Mouse (Mus musculus) layer of hippocampus, adult 11-12 months (tissue): ENCODE results near the gene Lzts3.
"Not testable (repeated sequence)": the region's sequence is repeated elsewhere in the genome, so short reads cannot be mapped to it uniquely, and the experiment has no call there.

Source experiments
- DNase-seq: peaks from one replicate; pipeline ENCODE4 v3.0.0; 2022; ENCODE audit warnings: low spot score

Lzts3 gene

GRCm38 (mm10) chr2:130642684-130643369, at the start of gene Lzts3:
Gene Lzts3, minus strand, starts transcription at chr2:130642803.
- DNase-seq = peak; percentile 91

- no peak for DNase-seq
These were observed 46.4 kb upstream of the Lzts3 start for GRCm38 (mm10) chr2:130689011-130689410.

GRCm38 (mm10) chr2:130685426-130685825, 42.8 kb upstream of the Lzts3 start:
- no peak for DNase-seq

GRCm38 (mm10) chr2:130681531-130681930, 38.9 kb upstream of the Lzts3 start:
- DNase-seq = no peak

- DNase-seq = no peak
These were observed 37.3 kb upstream of the Lzts3 start for GRCm38 (mm10) chr2:130679899-130680298.

- no peak for DNase-seq
These were observed 36.6 kb upstream of the Lzts3 start for GRCm38 (mm10) chr2:130679154-130679553.

- no peak for DNase-seq
These were observed 34.6 kb upstream of the Lzts3 start for GRCm38 (mm10) chr2:130677211-130677610.

- DNase-seq = peak; percentile 87
These were observed 25.0 kb upstream of the Lzts3 start, which contains the start of gene Itpa for GRCm38 (mm10) chr2:130667559-130667958. Gene Itpa, plus strand, starts transcription at chr2:130667610.

GRCm38 (mm10) chr2:130664102-130664701, 21.6 kb upstream of the Lzts3 start, which contains the start of gene Ddrgk1:
Gene Ddrgk1, minus strand, starts transcription at chr2:130664659.
- DNase-seq = peak; percentile 95

- no peak for DNase-seq
These were observed 20.7 kb upstream of the Lzts3 start for GRCm38 (mm10) chr2:130663342-130663741.

GRCm38 (mm10) chr2:130658530-130658929, 15.9 kb upstream of the Lzts3 start:
- DNase-seq = no peak

- peak; percentile 82 for DNase-seq
These were observed 14.9 kb upstream of the Lzts3 start for GRCm38 (mm10) chr2:130657541-130657940.

- DNase-seq = no peak
These were observed 13.9 kb upstream of the Lzts3 start for GRCm38 (mm10) chr2:130656536-130656935.

GRCm38 (mm10) chr2:130655660-130656339, 13.2 kb upstream of the Lzts3 start:
- no peak for DNase-seq

- no peak for DNase-seq
These were observed 11.2 kb upstream of the Lzts3 start for GRCm38 (mm10) chr2:130653760-130654159.

- no peak for DNase-seq
These were observed 10.7 kb upstream of the Lzts3 start for GRCm38 (mm10) chr2:130653303-130653702.

- not testable (repeated sequence) for DNase-seq
These were observed 6.4 kb upstream of the Lzts3 start for GRCm38 (mm10) chr2:130649028-130649427.

- no peak for DNase-seq
These were observed 2.6 kb upstream of the Lzts3 start for GRCm38 (mm10) chr2:130645198-130645597.

- no peak for DNase-seq
These were observed 374 bp downstream of the Lzts3 start for GRCm38 (mm10) chr2:130642197-130642660.

GRCm38 (mm10) chr2:130641351-130642025, 1.1 kb downstream of the Lzts3 start:
- no peak for DNase-seq

GRCm38 (mm10) chr2:130639276-130639675, 3.3 kb downstream of the Lzts3 start:
- no peak for DNase-seq

- DNase-seq = no peak
These were observed 4.4 kb downstream of the Lzts3 start for GRCm38 (mm10) chr2:130638101-130638611.
